19 mouse cellular contexts compared by ENCODE assay signal in the genomic region with DNA sequence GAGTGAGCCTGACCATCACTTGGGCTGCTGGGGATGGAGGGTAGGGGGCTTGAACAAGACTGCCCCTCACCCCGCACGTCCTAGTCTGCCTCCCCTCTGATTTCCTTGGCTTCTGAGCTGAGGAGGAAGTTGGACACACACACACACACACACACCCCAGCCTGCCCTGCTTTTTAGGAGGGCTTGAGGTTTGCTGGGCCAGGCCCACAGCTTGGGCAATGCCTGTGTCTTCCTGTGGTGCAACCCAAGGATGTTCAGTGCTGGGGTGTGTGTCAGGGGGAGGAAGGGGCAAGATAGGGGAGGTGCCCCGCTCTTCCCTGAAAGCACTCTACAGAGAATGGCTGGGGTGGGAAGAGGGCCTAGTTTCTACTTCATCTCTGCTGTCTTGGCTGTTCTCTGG. TPM values are rescaled to one million over a fixed set of nuclear protein-coding genes. Genes with fewer than 3 reads are reported as not detected.
DNase-seq lines count a peak whose midpoint lies in the region; ATAC-seq and TF ChIP-seq lines count a peak whose summit lies in the region.
"Had no signal": no experiment of that assay in that cellular context is flagged by ENCODE, and none has a peak within 500 bp of the region (broad histone marks: within the 10 kb centered on the region; RNA-seq: fewer than 3 reads in every experiment).

No protein-coding gene starts in this region.

- 2% methylated on average over 3 of the region's 3 CpGs for WGBS in bone marrow, adult 2 months
- WGBS in liver, postnatal 0 days (ENCODE audit: insufficient replicate concordance) = 39% methylated on average over 3 of the region's 3 CpGs

- no peaks in the 10 kb centered on the region for H3K27me3 ChIP-seq in liver, postnatal 0 days (ENCODE audit: insufficient read depth, low read length)

- no peak for TF ChIP-seq POLR2A in bone marrow, adult 2 months (IDR thresholded peaks at IDR 0.05; ENCODE audit: borderline replicate concordance, control insufficient read depth, low read depth, low read length)

- H3K4me1 ChIP-seq in bone marrow, adult 2 months (ENCODE audit: control insufficient read depth, insufficient read depth, low read length) = peaks cover 13% of the 10 kb centered on the region
- H3K4me1 ChIP-seq in liver, postnatal 0 days (ENCODE audit: insufficient read depth) = peaks cover 31% of the 10 kb centered on the region

- 0 out of 2 replicates have a peak overlapping the region, but pooled peaks have one; percentile 13 for H3K4me2 ChIP-seq in liver, postnatal 0 days (ENCODE audit: low read depth, low read length)
- H3K4me2 ChIP-seq: embryonic facial prominence, embryonic 12.5 days; neural tube, embryonic 13.5 days had no signal

- TF ChIP-seq CTCF in bone marrow, adult 2 months (IDR thresholded peaks at IDR 0.05; ENCODE audit: control insufficient read depth, insufficient read depth, low read length) = no peak
- no peak for TF ChIP-seq CTCF in liver, postnatal 0 days (IDR thresholded peaks at IDR 0.05; ENCODE audit: low read depth)

- H3K9me3 ChIP-seq in liver, postnatal 0 days (ENCODE audit: low read length) = no peaks in the 10 kb centered on the region
- H3K9me3 ChIP-seq: embryonic facial prominence, embryonic 12.5 days; neural tube, embryonic 13.5 days had no signal

- H3K36me3 ChIP-seq in liver, postnatal 0 days (replicated peaks; ENCODE audit: insufficient read depth, low read length) = no peaks in the 10 kb centered on the region
- H3K36me3 ChIP-seq: embryonic facial prominence, embryonic 12.5 days; neural tube, embryonic 13.5 days had no signal

- ATAC-seq in liver, postnatal 0 days = no peak
- ATAC-seq: CD4-positive, CD25-positive, alpha-beta regulatory T cell, adult 4 months had no signal

- peak overlapping the region; percentile 32 for H3K4me3 ChIP-seq in bone marrow, adult 2 months (replicated peaks; ENCODE audit: control insufficient read depth, low read depth, low read length)
- no peak overlapping the region for H3K4me3 ChIP-seq in liver, postnatal 0 days (ENCODE audit: low read depth, low read length)
- H3K4me3 ChIP-seq: embryonic facial prominence, embryonic 12.5 days; neural tube, embryonic 13.5 days had no signal

- H3K9ac ChIP-seq in liver, postnatal 0 days (replicated peaks) = no peak overlapping the region
- H3K9ac ChIP-seq: embryonic facial prominence, embryonic 12.5 days; neural tube, embryonic 13.5 days had no signal

- H3K27ac ChIP-seq in bone marrow, adult 2 months (ENCODE audit: control insufficient read depth, insufficient read depth, low read depth, low read length, poor library complexity) = peak overlapping the region; percentile 62
- peak overlapping the region; percentile 66 for H3K27ac ChIP-seq in liver, postnatal 0 days (ENCODE audit: low read depth)
- H3K27ac ChIP-seq: embryonic facial prominence, embryonic 12.5 days; neural tube, embryonic 13.5 days had no signal

- peak; percentile 29 for DNase-seq in layer of hippocampus, adult 11-12 months (ENCODE audit: low spot score)
- DNase-seq in layer of hippocampus, postnatal 14 days (ENCODE audit: low spot score in 2 of 2) = no peak
- DNase-seq in 416B (ENCODE audit: low read depth) = peak; percentile 94
- peak; percentile 68 for DNase-seq in liver, postnatal 0 days
- no peak for DNase-seq in ovary, postnatal 14 days (ENCODE audit: low spot score)
- no peak for DNase-seq in frontal cortex, postnatal 25 days (ENCODE audit: low spot score in 2 of 2)
- DNase-seq in right cerebral cortex, adult 18-20 months = no peak
- DNase-seq: adrenal gland, postnatal 10 days; cerebellum, postnatal 10 days; heart, adult 18-20 months; retina, postnatal 1 day; thymus, postnatal 36 days had no signal

- no peak for TF ChIP-seq EP300 in liver, postnatal 0 days (IDR thresholded peaks at IDR 0.05; ENCODE audit: low read depth)

RNA-seq across cellular contexts. Expression of a gene that starts 2.5 kb away (rescaled TPM):
- total RNA-seq in layer of hippocampus, postnatal 14 days (2021) = 10 to 100 TPM; 23.8 to 24.6 TPM
- polyA plus RNA-seq in bone marrow, adult 2 months (2011; ENCODE audit: insufficient read depth, insufficient read length, low replicate concordance, missing spikeins) = 39.7 and 97.9 TPM in 2 replicates
- polyA plus RNA-seq in liver, postnatal 0 days (2015; fragmentation: Nextera tagmentation; extraction: Ambion mirVana) = 11.4 and 11.9 TPM in 2 replicates

RNA-seq across cellular contexts. Expression of a gene that starts 55.4 kb away (rescaled TPM):
- total RNA-seq in layer of hippocampus, postnatal 14 days (2021) = 1 to 10 TPM; 2.2 to 3.1 TPM
- polyA plus RNA-seq in bone marrow, adult 2 months (2011; ENCODE audit: insufficient read depth, insufficient read length, low replicate concordance, missing spikeins) = 1.9 and 6.0 TPM in 2 replicates
- not detected in 2 replicates for polyA plus RNA-seq in liver, postnatal 0 days (2015; fragmentation: Nextera tagmentation; extraction: Ambion mirVana)
- total RNA-seq: adrenal gland, postnatal 10 days; heart, adult 18-20 months; layer of hippocampus, adult 18-20 months; MEL had no signal
- polyA plus RNA-seq: stomach, embryonic 16.5 days had no signal

Comparison
In these comparisons a context has a peak if more than half of its experiments do, and no peak if none do; other contexts are left out.
1. DNase-seq: peak in layer of hippocampus, adult 11-12 months (single experiment), 416B (single experiment) and liver, postnatal 0 days (single experiment); none in layer of hippocampus, postnatal 14 days (0 of 2), ovary, postnatal 14 days (single experiment), frontal cortex, postnatal 25 days (0 of 2) and right cerebral cortex, adult 18-20 months (single experiment).